Mouse (Mus musculus): ENCODE results near the gene Fchsd2.

DNA sequence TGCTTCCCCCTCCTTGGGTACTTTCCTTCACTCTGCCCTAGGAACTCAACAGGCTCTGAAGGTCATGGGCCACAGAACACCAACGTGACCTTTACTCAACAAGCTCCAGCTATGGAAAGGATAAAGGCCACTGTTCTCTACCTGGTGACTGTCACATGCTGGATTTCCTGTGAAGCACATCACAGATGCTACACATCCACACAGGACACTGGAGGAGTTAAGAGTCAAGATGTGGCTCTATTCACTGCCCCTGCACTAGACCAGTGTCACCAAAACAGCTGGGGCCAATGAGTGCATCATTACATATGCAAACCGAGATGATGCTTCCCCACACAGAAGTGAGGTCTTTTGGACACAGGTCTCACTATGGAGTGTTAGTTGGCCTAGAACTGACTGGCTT is 25.1 kb upstream of the Fchsd2 start:
- no peak for TF ChIP-seq EP300 (IDR thresholded peaks at IDR 0.05; ENCODE audit: low read depth)
- TF ChIP-seq CTCF (IDR thresholded peaks at IDR 0.05; ENCODE audit: low read depth), result no peak
